Mouse (Mus musculus): ENCODE data around the gene Pcsk6. TPM values are rescaled to one million over a fixed set of nuclear protein-coding genes. Genes with fewer than 3 reads are reported as not detected.

Gene Pcsk6
- polyA plus RNA-seq, 1 experiment from 2014 or later = 0.51 TPM

DNA sequence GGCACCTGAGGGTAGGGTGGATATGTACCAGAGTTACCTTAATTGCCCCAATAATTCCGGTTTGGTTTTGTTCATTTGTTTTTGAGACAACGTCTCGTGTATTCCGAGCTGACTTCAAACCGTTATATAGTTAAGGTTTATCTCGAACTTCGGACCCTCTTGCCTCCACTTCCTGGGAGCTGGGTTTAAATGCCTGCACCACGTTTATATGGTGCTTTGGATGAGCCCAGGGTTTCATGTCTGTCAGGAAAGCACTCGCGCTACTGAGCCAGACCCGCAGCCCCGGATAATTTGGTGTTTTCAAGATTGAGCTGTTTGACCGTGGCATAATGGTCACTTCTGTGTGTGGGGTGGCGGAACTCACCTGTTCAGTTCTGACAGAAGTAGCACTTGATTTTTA, 199.5 kb downstream of the Pcsk6 start:
- Histone ChIP-seq H3K4me1 (replicated peaks) (peaks cover 23% of the 10 kb centered on the region), H3K27me3 (no peaks in the 10 kb centered on the region; the same call in 1 of the 2 replicates), H3K4me3 (replicated peaks) (peak overlapping the region; percentile 89), H3K9me3 (replicated peaks) (no peaks in the 10 kb centered on the region), H3K9ac (peak overlapping the region; percentile 93), H3K27ac (peak overlapping the region; percentile 81), H3K4me2 (peak overlapping the region; percentile 76), H3K36me3 (peaks cover 33% of the 10 kb centered on the region)
- under 1% methylated on average over 14 of the region's 14 CpGs for WGBS (ENCODE audit: insufficient replicate concordance)
- ATAC-seq (ENCODE audit: low read depth) (no peak), DNase-seq (no peak)

GRCm38 (mm10) chr7:66076411-66076810, 214.9 kb downstream of the Pcsk6 start:
- Histone ChIP-seq H3K27ac (no peak overlapping the region), H3K27me3 (no peaks in the 10 kb centered on the region), H3K4me2 (no peak overlapping the region), H3K36me3 (peaks cover 58% of the 10 kb centered on the region), H3K9ac (no peak overlapping the region), H3K9me3 (replicated peaks) (no peaks in the 10 kb centered on the region), H3K4me1 (replicated peaks) (peaks cover 31% of the 10 kb centered on the region), H3K4me3 (replicated peaks) (no peak overlapping the region)
- DNase-seq (no peak), ATAC-seq (ENCODE audit: low read depth) (no peak)
- 85% methylated on average over 2 of the region's 2 CpGs for WGBS (ENCODE audit: insufficient replicate concordance)

- peaks cover 35% of the 10 kb centered on the region for H3K4me1 ChIP-seq (replicated peaks)
- peak within 1 kb of the TSS; percentile 86 for H3K4me2 ChIP-seq
- ATAC-seq (ENCODE audit: low read depth) (peak; percentile 100), DNase-seq (peak; percentile 95)
- H3K9me3 ChIP-seq (replicated peaks) = no peaks in the 10 kb centered on the region
- H3K27me3 ChIP-seq = no peaks in the 10 kb centered on the region
- H3K27ac ChIP-seq = peak within 1 kb of the TSS; percentile 62; the same call in 1 of the 2 replicates
- peak within 1 kb of the TSS; percentile 73 for H3K4me3 ChIP-seq (replicated peaks)
- peak within 1 kb of the TSS; percentile 74 for H3K9ac ChIP-seq
- WGBS (ENCODE audit: insufficient replicate concordance) = under 1% methylated on average over 65 of the region's 65 CpGs
- H3K36me3 ChIP-seq = peaks cover 52% of the 10 kb centered on the region
These were observed 218.1 kb downstream of the Pcsk6 start, which contains the start of gene Selenos for GRCm38 (mm10) chr7:66079364-66080230. Gene Selenos, plus strand, starts transcription at chr7:66079649.

GRCm38 (mm10) chr7:66080231-66080613, 218.7 kb downstream of the Pcsk6 start:
- Histone ChIP-seq H3K36me3 (peaks cover 48% of the 10 kb centered on the region), H3K4me2 (peak overlapping the region; percentile 86), H3K27ac (0 out of 2 replicates have a peak overlapping the region, but pooled peaks have one; percentile 62), H3K9ac (peak overlapping the region; percentile 74), H3K4me1 (replicated peaks) (peaks cover 35% of the 10 kb centered on the region), H3K9me3 (replicated peaks) (no peaks in the 10 kb centered on the region), H3K4me3 (replicated peaks) (peak overlapping the region; percentile 73), H3K27me3 (no peaks in the 10 kb centered on the region)
- no peak for DNase-seq
- no peak for ATAC-seq (ENCODE audit: low read depth)
- WGBS (ENCODE audit: insufficient replicate concordance) = 39% methylated on average over 5 of the region's 5 CpGs

GRCm38 (mm10) chr7:66083757-66084156, 222.2 kb downstream of the Pcsk6 start:
- no peak overlapping the region for H3K27ac ChIP-seq
- ATAC-seq (ENCODE audit: low read depth) (no peak), DNase-seq (no peak)
- peaks cover 64% of the 10 kb centered on the region for H3K36me3 ChIP-seq
- no peaks in the 10 kb centered on the region for H3K9me3 ChIP-seq (replicated peaks)
- no peaks in the 10 kb centered on the region for H3K27me3 ChIP-seq
- 81% methylated on average over 6 of the region's 6 CpGs for WGBS (ENCODE audit: insufficient replicate concordance)
- H3K4me2 ChIP-seq = no peak overlapping the region
- peaks cover 23% of the 10 kb centered on the region for H3K4me1 ChIP-seq (replicated peaks)
- H3K9ac ChIP-seq = no peak overlapping the region
- no peak overlapping the region for H3K4me3 ChIP-seq (replicated peaks)

GRCm38 (mm10) chr7:66084546-66084945, 223.0 kb downstream of the Pcsk6 start:
- 76% methylated on average over 7 of the region's 7 CpGs for WGBS (ENCODE audit: insufficient replicate concordance)
- H3K4me3 ChIP-seq (replicated peaks) = no peak overlapping the region
- no peaks in the 10 kb centered on the region for H3K27me3 ChIP-seq
- H3K9me3 ChIP-seq (replicated peaks) = no peaks in the 10 kb centered on the region
- peaks cover 71% of the 10 kb centered on the region for H3K36me3 ChIP-seq
- no peak for DNase-seq
- peaks cover 20% of the 10 kb centered on the region for H3K4me1 ChIP-seq (replicated peaks)
- H3K9ac ChIP-seq = no peak overlapping the region
- no peak for ATAC-seq (ENCODE audit: low read depth)
- no peak overlapping the region for H3K27ac ChIP-seq
- no peak overlapping the region for H3K4me2 ChIP-seq

- H3K36me3 ChIP-seq = peaks cover 82% of the 10 kb centered on the region
- no peaks in the 10 kb centered on the region for H3K9me3 ChIP-seq (replicated peaks)
- H3K27ac ChIP-seq = no peak overlapping the region
- H3K4me3 ChIP-seq (replicated peaks) = no peak overlapping the region
- DNase-seq = no peak
- no peak overlapping the region for H3K9ac ChIP-seq
- no peaks in the 10 kb centered on the region for H3K4me1 ChIP-seq (replicated peaks)
- 77% methylated on average over 4 of the region's 4 CpGs for WGBS (ENCODE audit: insufficient replicate concordance)
- no peak for ATAC-seq (ENCODE audit: low read depth)
- H3K4me2 ChIP-seq = no peak overlapping the region
- no peaks in the 10 kb centered on the region for H3K27me3 ChIP-seq
These were observed 226.1 kb downstream of the Pcsk6 start for GRCm38 (mm10) chr7:66087652-66088051.

DNA sequence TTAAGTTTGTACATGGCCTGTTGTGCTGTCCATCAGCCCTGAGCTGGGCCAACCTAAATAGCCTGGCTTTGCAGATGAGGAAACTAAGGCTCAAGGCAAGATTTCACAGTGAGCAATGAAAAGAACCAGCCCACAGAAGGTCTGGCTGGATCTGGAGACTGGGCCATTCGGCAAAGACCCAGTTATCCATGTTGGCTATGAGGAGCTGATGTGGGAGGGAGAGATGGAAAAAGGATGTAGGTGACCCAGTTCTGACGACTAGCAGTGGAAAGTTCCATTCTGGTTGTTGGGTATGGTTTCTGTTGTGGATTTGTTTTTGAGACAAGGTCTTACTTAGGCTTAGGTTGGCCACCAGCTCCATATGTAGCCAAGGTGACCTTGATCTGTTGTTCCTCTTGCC, 226.5 kb downstream of the Pcsk6 start:
- H3K9me3 ChIP-seq (replicated peaks) = no peaks in the 10 kb centered on the region
- no peaks in the 10 kb centered on the region for H3K4me1 ChIP-seq (replicated peaks)
- H3K4me2 ChIP-seq = no peak overlapping the region
- no peaks in the 10 kb centered on the region for H3K27me3 ChIP-seq
- H3K36me3 ChIP-seq = peaks cover 78% of the 10 kb centered on the region
- DNase-seq = no peak
- ATAC-seq (ENCODE audit: low read depth) = no peak
- no peak overlapping the region for H3K27ac ChIP-seq
- H3K4me3 ChIP-seq (replicated peaks) = no peak overlapping the region
- 67% methylated on average over 2 of the region's 2 CpGs for WGBS (ENCODE audit: insufficient replicate concordance)
- no peak overlapping the region for H3K9ac ChIP-seq

- H3K9me3 ChIP-seq (replicated peaks) = no peaks in the 10 kb centered on the region
- no peak overlapping the region for H3K4me2 ChIP-seq
- no peaks in the 10 kb centered on the region for H3K4me1 ChIP-seq (replicated peaks)
- no peak for ATAC-seq (ENCODE audit: low read depth)
- no peak overlapping the region for H3K27ac ChIP-seq
- WGBS (ENCODE audit: insufficient replicate concordance) = 83% methylated on average over 11 of the region's 11 CpGs
- no peak overlapping the region for H3K9ac ChIP-seq
- peaks cover 55% of the 10 kb centered on the region for H3K36me3 ChIP-seq
- H3K4me3 ChIP-seq (replicated peaks) = no peak overlapping the region
- no peak for DNase-seq
- no peaks in the 10 kb centered on the region for H3K27me3 ChIP-seq
These were observed 229.2 kb downstream of the Pcsk6 start for GRCm38 (mm10) chr7:66090676-66091190.

DNA sequence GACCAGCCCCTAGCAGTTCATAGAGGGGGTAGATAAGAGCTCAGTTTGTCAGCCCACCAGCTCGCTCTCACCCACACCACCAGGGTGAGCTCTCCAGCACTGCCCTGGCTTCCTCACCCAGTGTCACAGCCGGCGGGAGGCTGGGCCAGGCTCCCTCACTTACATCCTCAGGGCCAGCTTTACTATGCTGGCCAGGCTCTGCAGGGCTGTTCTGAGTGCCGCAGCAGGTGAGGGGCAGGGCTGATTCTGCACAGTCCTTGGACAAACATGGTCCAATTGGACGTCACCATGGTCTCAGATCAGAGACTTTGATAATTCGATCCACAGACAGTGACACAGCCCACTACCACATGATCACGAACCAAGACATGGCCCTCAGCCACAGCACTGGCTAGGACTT, 230.0 kb downstream of the Pcsk6 start:
- H3K27me3 ChIP-seq = no peaks in the 10 kb centered on the region
- no peak for DNase-seq
- ATAC-seq (ENCODE audit: low read depth) = no peak
- 74% methylated on average over 7 of the region's 7 CpGs for WGBS (ENCODE audit: insufficient replicate concordance)
- H3K4me1 ChIP-seq (replicated peaks) = no peaks in the 10 kb centered on the region
- no peak overlapping the region for H3K4me3 ChIP-seq (replicated peaks)
- H3K36me3 ChIP-seq = peaks cover 47% of the 10 kb centered on the region
- H3K27ac ChIP-seq = no peak overlapping the region
- H3K4me2 ChIP-seq = no peak overlapping the region
- H3K9ac ChIP-seq = no peak overlapping the region
- H3K9me3 ChIP-seq (replicated peaks) = no peaks in the 10 kb centered on the region

- H3K27me3 ChIP-seq = no peaks in the 10 kb centered on the region
- DNase-seq (no peak), ATAC-seq (ENCODE audit: low read depth) (no peak)
- 77% methylated on average over 8 of the region's 8 CpGs for WGBS (ENCODE audit: insufficient replicate concordance)
- H3K4me1 ChIP-seq (replicated peaks) = no peaks in the 10 kb centered on the region
- H3K9me3 ChIP-seq (replicated peaks) = no peaks in the 10 kb centered on the region
- H3K4me2 ChIP-seq = no peak overlapping the region
- H3K9ac ChIP-seq = no peak overlapping the region
- no peak overlapping the region for H3K4me3 ChIP-seq (replicated peaks)
- H3K36me3 ChIP-seq = peaks cover 36% of the 10 kb centered on the region
- no peak overlapping the region for H3K27ac ChIP-seq
These were observed 231.1 kb downstream of the Pcsk6 start for GRCm38 (mm10) chr7:66092656-66093055.

Data from liver, embryonic 13.5 days (tissue).